Mouse (Mus musculus) B cell, adult 67 days (primary cell): ENCODE data around the gene Ambp. TPM values are rescaled to one million over a fixed set of nuclear protein-coding genes. Genes with fewer than 3 reads are reported as not detected.

ENCODE experiments used
- total RNA-seq, 2 experiments: library from RNA; stranded (reverse); gene quantifications; 4 replicates each; pipeline ENCODE4 v1.2.4; 2023

Ambp gene
- total RNA-seq: not detected

GRCm38 (mm10) chr4:63154699-63155098, at the start of gene Ambp:
Gene Ambp (minus strand): TSS chr4:63154799.

GRCm38 (mm10) chr4:63171969-63172685, 17.5 kb upstream of the Ambp start, which contains the start of gene Kif12:
Gene Kif12 (minus strand): TSS chr4:63172131.

Other genes with a start within 250 kb of the Ambp start
- not detected for gene Zfp618, start 189.2 kb downstream of the Ambp start, total RNA-seq
- gene Kif12, start 17.3 kb upstream of the Ambp start, total RNA-seq: not detected
- gene Col27a1, start 59.2 kb upstream of the Ambp start, total RNA-seq: 10 to 100 TPM in 1 of 2 experiments, 1 to 10 TPM in 1; 8.7 to 10.4 TPM
- gene Orm1, start 189.8 kb upstream of the Ambp start, total RNA-seq: not detected
- gene Orm3, start 201.4 kb upstream of the Ambp start, total RNA-seq: not detected
- not detected for gene Orm2, start 207.7 kb upstream of the Ambp start, total RNA-seq
- gene Akna, start 248.6 kb upstream of the Ambp start, total RNA-seq: 100 to 1,000 TPM; 272 to 376 TPM